Mouse (Mus musculus) lung, postnatal 36 days (tissue): ENCODE results near the gene Fxr2.

Source experiments
- DNase-seq: peaks from one replicate; pipeline ENCODE4 v3.0.0; 2022; ENCODE audit warnings: mixed read lengths

Gene Fxr2

GRCm38 (mm10) chr11:69662213-69662966, 29.6 kb downstream of the Fxr2 start, which contains the start of gene Mpdu1:
Gene Mpdu1 (minus strand): TSS chr11:69662642.
- peak; percentile 96 for DNase-seq

DNA sequence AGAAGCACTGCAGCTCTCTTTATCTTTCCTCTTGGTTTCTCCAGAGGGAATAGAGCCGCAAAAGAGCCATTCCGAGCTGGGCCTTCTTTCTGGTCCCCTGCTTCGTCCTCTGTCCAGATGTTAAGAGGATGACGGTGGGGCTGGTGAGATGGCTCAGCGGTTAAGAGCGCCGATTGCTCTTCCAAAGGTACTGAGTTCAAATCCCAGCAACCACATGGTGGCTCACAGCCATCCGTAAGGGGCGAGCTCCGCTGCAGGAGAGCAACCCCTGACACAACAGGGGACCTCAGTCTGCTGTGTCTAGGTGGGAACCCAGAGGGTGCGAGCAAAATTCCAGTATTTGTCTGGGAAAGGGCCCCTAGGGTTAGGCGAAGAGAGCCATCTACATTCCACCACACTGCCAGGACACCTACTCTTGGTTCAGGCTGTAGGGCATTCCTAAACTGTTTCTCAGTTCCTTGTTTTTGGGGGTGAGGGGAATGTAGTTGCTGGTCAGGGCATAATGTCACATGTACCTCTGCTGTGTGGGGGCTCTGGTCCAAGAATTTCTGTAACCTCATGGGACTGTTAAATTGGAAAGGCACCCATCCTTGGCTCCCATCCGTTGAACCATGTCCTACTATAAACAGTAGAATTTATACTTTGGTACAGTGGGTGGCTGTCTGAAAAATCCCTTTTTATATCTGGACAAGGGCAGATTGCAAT, 30.3 kb downstream of the Fxr2 start:
- no peak for DNase-seq

GRCm38 (mm10) chr11:69663795-69664194, 31.0 kb downstream of the Fxr2 start:
- DNase-seq = no peak

DNA sequence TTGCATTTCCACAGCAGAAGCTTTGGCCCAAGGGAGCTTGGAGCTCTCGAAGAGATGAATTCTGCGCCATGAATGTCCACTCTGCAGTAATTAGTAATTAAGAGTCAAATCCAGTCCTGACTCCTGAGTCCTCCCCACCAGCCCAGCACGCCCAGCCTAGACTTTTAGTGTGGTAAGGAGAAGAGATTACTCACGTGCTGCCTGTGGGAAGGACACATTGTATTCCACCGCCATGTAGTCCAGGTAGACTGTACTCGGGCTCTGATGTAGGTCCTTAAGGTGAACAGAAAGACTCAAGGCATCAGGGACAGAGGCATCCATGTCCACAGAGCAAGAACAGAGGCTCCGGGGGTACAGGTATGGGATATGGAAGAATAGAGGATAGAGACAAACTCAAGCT, 32.1 kb downstream of the Fxr2 start:
- DNase-seq = no peak

GRCm38 (mm10) chr11:69665457-69665960, 32.7 kb downstream of the Fxr2 start:
- no peak for DNase-seq

GRCm38 (mm10) chr11:69665961-69666664, 33.3 kb downstream of the Fxr2 start, which contains the start of gene Cd68:
Gene Cd68 (minus strand): TSS chr11:69666153.
- DNase-seq = peak; percentile 88

DNA sequence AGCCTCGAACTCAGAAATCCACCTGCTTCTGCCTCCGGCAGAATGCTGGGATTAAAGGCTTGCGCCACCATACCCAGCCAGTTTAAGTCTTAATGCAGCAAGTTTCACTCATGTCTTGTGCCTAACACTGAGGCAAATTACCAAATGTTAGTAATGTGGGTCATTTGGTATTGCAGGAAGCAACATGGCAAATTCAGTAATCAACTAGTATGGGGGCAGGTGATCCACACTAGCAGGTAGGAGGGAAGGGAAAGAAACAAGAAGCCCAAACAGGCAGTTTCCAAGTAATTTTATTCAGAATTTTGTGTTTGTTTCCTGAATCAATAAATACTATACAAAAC, 33.8 kb downstream of the Fxr2 start:
- DNase-seq = no peak

GRCm38 (mm10) chr11:69670786-69671725, 38.3 kb downstream of the Fxr2 start:
- DNase-seq = peak; percentile 97

DNA sequence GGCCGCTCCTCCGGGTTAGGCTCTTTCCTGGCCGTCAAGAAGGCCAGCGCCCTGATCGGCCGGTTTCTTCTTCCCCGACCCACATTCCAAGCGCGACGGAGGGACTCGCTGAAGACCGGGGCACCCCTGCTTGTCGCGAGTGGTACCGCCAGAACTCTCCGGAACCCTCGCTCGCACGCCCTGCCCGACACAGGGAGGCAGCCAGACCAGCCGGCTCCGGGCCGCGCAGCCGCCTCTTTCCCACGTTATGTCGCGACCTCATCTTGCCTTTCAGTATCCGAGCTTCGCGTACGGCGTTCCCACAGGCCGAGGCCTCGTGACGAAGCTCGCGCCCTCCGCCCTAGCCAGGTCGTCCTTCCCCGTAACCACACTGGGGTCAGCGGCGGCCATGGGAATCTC, 38.9 kb downstream of the Fxr2 start:
- DNase-seq = no peak

- DNase-seq = peak; percentile 100
These were observed 39.5 kb downstream of the Fxr2 start, which contains the start of gene Eif4a1 for GRCm38 (mm10) chr11:69672211-69672706. Gene Eif4a1 (minus strand): TSS chr11:69672423.

- DNase-seq = no peak
These were observed 46.4 kb downstream of the Fxr2 start for GRCm38 (mm10) chr11:69679144-69679543.

DNA sequence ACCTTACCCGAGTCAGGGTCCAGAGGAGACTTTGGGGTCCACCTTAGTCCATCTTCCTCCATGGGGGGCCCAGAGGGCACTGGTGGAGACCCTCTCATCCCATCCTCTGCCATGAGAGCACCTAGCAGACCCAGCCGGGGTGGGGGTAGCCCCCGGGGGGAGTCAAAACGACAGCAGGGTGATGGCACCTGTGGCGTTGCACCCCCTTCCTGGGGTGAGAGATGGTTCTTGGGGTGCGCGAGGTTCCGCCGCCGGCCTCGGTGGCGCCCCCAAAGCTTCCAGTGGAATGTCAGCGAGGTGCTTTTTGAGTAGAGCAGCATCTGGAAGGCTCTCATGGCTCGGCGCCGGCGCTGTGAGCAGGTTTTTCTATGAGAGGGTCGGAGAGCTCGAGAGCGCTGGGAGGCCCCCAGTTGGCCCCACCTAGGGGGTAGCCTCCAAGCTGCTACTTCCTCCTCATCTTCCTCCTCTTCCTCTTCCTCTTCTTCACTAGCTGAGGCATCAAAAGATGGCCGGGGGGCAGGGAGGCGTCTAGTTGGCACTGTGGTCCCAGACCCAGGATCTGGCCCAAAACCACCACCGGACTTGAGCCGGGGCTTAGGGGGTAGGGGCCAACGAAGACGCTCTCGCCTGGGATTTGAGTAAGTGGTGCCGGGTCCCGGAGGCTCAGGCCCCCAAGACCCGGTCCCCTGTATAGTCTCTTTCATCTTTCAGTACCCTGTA, 47.5 kb downstream of the Fxr2 start:
- no peak for DNase-seq

DNA sequence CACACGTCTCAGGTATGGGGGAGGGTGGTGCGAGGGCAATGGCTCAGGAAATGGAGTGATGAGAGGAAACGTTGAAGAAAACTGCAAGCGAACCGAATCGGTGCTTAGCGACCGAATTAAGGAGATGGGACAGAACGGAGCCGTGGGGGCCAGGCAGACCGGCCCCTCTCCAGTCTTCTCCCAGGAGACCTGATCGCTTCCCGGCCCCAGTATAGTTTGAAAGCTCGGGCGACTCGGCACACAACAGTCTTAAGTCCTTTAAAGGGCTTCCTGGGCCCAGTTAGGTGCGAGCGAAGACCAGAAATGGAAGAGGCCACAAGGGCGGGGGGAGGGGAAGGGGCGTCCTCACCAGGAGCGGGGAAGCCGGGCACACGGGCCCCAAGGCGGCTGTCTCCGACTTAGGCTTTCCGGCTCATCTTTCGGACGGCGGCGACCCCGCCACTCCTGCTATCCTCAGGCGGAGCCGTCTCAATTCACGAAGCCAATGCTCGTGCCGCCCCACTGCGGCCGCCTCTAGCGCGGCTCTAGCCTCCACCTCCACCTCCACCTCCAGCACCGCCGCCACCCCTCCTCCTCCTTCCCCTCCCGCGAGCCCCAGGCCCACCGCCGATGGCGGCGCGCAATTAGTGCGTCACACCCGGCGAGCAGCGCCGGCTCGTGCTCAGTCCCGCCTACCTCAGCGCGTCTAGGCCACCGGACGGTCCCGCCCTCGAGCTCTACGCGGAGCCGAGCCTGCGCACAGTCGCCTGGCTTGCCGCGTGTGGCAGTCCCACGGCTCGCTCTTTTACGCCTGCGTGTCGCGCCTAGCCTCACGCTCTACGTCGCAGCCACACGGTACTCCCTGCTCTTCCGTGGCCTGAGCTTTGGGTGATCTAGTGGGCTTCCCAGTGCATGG, 48.8 kb downstream of the Fxr2 start, which contains the start of gene Senp3:
Senp3 (minus strand) TSS at position 771 of the 895 bp plus-strand sequence.
- peak; percentile 97 for DNase-seq

DNA sequence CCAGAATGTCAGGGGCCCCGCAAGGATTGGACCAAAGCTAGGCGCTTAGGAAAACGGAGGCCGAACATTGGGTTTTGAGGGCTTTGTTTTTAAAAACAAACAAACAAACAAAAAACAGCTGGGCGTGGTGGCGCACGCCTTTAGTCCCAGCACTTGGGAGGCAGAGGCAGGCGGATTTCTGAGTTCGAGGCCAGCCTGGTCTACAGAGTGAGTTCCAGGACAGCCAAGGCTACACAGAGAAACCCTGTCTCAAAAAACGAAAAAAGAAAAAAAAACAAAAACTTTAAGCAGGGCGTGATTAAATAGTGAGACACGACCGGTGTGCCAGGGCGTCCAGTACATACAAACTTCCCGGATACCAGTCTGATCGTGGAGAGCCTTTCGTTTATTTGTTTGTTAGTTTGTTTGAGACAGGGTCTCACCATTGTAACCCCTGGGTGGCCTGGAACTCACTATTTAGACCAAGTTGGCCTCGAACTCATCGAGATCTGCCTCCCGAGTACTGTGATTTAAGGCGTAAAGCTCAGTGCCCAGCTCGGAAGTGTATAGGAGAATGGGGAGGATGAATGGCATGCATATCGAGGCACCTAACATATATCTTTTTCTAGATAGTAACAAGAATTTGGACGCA, 49.5 kb downstream of the Fxr2 start:
- no peak for DNase-seq

GRCm38 (mm10) chr11:69682840-69683533, 50.2 kb downstream of the Fxr2 start:
- peak; percentile 95 for DNase-seq

GRCm38 (mm10) chr11:69683576-69683975, 50.8 kb downstream of the Fxr2 start:
- DNase-seq = no peak

DNA sequence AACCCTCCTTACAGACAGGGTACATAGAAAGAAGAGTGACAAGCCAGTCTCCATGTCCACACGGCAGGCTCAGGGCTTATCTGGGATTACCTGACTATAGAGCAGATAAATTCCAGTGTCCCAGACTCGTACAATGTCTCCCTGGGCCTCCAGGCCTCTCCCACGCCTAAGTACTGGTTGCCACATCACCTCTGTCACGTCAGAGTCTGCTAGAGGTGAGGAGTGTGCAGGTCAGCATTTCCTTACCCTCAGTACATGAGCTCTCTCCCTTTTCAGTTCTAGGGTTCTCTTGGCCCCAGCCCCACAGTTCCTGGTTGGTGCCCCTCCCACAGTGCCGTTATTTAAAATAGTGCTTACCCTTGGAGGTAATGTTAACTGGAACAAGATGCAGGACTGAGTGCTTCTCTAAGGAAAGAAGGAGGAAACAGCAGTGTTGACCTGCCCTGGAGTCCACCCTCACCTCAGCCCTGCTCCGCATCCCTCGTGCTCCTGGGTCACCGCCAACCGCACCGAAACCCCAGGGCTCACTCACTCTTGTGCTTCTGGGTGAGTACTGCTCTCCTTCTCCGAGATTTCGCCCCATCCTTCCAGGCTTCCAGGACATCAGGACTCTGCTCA, 51.4 kb downstream of the Fxr2 start:
- peak; percentile 79 for DNase-seq

DNA sequence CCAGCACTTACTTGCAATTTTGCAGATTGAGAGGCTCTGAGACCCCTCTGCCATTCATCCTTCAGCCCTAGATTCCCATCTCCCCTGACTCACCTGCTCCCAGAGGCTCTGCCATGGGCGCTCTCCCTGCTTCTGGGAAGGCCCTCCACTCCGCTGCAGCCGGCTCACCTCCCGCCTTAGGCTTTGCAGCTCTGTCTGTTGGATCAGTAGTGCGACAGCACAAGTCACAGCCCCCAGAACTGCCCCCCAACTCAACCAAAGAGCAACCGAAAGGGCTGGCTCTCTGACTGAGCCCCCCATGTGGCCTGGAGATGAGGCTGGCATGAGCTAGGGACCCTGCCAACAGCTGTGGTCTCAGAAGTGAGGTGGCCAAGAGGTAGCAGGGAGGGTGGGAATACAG, 52.1 kb downstream of the Fxr2 start:
- no peak for DNase-seq
